Mouse (Mus musculus) limb, embryonic 11.5 days (tissue): ENCODE measurements around the gene 4833427G06Rik. TPM values are rescaled to one million over a fixed set of nuclear protein-coding genes. Genes with fewer than 3 reads are reported as not detected.
A peak's percentile ranks its signal among the peaks of the same experiment; 100 is the strongest.

ENCODE experiments used
- ATAC-seq: fragments of 200-750 bp; cut with Nextera tagmentation; 2 replicates; pipeline ENCODE4 v1.8.0; 2017; ENCODE audit warnings: low read depth; ENCODE audit not compliant: insufficient number of reproducible peaks, low FRiP score, low TSS enrichment
- DNase-seq: peaks from one replicate; pipeline ENCODE4 v3.0.0-alpha.2; 2015; ENCODE audit warnings: low spot score
- H3K27ac ChIP-seq: fragments of 300-500 bp; sonication (generic); replicated peaks from 2 replicates; pipeline ENCODE4 v1.5.1; 2014; ENCODE audit warnings: low read depth, mild to moderate bottlenecking, low read length
- H3K27me3 ChIP-seq: fragments of 300-500 bp; sonication (generic); 2 replicates; pipeline ENCODE4 v1.6.1; 2014; ENCODE audit warnings: mild to moderate bottlenecking, low read length, mixed read lengths; ENCODE audit not compliant: control insufficient read depth, insufficient read depth
- H3K36me3 ChIP-seq: fragments of 300-500 bp; sonication (generic); 2 replicates; pipeline ENCODE4 v1.6.1; 2014; ENCODE audit warnings: mild to moderate bottlenecking, low read length, moderate library complexity, mixed read lengths; ENCODE audit not compliant: control insufficient read depth, insufficient read depth
- H3K4me1 ChIP-seq: fragments of 300-500 bp; sonication (generic); 2 replicates; pipeline ENCODE4 v1.6.1; 2014; ENCODE audit warnings: low read length, mixed read lengths; ENCODE audit not compliant: control insufficient read depth, insufficient read depth
- H3K4me2 ChIP-seq: fragments of 300-500 bp; sonication (generic); 2 replicates; pipeline ENCODE4 v1.6.1; 2014; ENCODE audit warnings: low read depth, mild to moderate bottlenecking, moderate library complexity; ENCODE audit not compliant: severe bottlenecking
- H3K4me3 ChIP-seq: fragments of 300-500 bp; sonication (generic); 2 replicates; pipeline ENCODE4 v1.5.1; 2014; ENCODE audit warnings: low read depth, low read length
- H3K9ac ChIP-seq: fragments of 300-500 bp; sonication (generic); 2 replicates; pipeline ENCODE4 v1.6.1; 2014; ENCODE audit warnings: mild to moderate bottlenecking, low read length
- H3K9me3 ChIP-seq: fragments of 300-500 bp; sonication (generic); 2 replicates; pipeline ENCODE4 v1.6.1; 2016; ENCODE audit warnings: low read length; ENCODE audit not compliant: control insufficient read depth
- WGBS: fragments of 180-500 bp; shearing (Covaris S2); extraction: QIAGEN DNeasy Blood & Tissue Kit; methylation state at CpG from one replicate; pipeline ENCODE4 v1.1.7; 2014; 5-methylcytosine and 5-hydroxymethylcytosine counted together
- polyA plus RNA-seq: library from polyadenylated mRNA; unstranded; fragments of >200 nt; fragmentation: Nextera tagmentation; extraction: Ambion mirVana; gene quantifications from 2 replicates; pipeline ENCODE4 v1.2.1, GENCODE M21; 2014

4833427G06Rik gene
- polyA plus RNA-seq, 1 experiment from 2014 or later = not detected

GRCm38 (mm10) chr9:51137836-51138235 is 36.0 kb upstream of the 4833427G06Rik start:
- no peak overlapping the region for H3K4me3 ChIP-seq
- H3K36me3 ChIP-seq = no peaks in the 10 kb centered on the region
- H3K27me3 ChIP-seq = no peaks in the 10 kb centered on the region
- H3K9ac ChIP-seq = no peak overlapping the region
- H3K9me3 ChIP-seq = no peaks in the 10 kb centered on the region
- no peaks in the 10 kb centered on the region for H3K4me1 ChIP-seq
- DNase-seq (no peak), ATAC-seq (no peak)
- H3K27ac ChIP-seq = no peak overlapping the region
- 77% methylated on average over 1 of the region's 1 CpGs for WGBS
- H3K4me2 ChIP-seq = no peak overlapping the region

GRCm38 (mm10) chr9:51137432-51137831 is 35.6 kb upstream of the 4833427G06Rik start:
- Histone ChIP-seq H3K36me3 (no peaks in the 10 kb centered on the region), H3K27ac (no peak overlapping the region), H3K4me3 (no peak overlapping the region), H3K9ac (no peak overlapping the region), H3K4me2 (no peak overlapping the region), H3K9me3 (no peaks in the 10 kb centered on the region), H3K27me3 (no peaks in the 10 kb centered on the region), H3K4me1 (no peaks in the 10 kb centered on the region)
- whole genome bisulfite sequencing = 88% methylated on average over 4 of the region's 4 CpGs
- no peak for DNase-seq
- no peak for ATAC-seq

GRCm38 (mm10) chr9:51136985-51137384 is 35.1 kb upstream of the 4833427G06Rik start:
- no peak for DNase-seq
- Histone ChIP-seq H3K27ac (no peak overlapping the region), H3K27me3 (no peaks in the 10 kb centered on the region), H3K9ac (no peak overlapping the region), H3K4me2 (no peak overlapping the region), H3K4me3 (no peak overlapping the region), H3K9me3 (no peaks in the 10 kb centered on the region), H3K36me3 (no peaks in the 10 kb centered on the region), H3K4me1 (no peaks in the 10 kb centered on the region)
- no peak for ATAC-seq
- WGBS = 57% methylated on average over 3 of the region's 3 CpGs

- H3K27me3 ChIP-seq = no peaks in the 10 kb centered on the region
- 83% methylated on average over 4 of the region's 4 CpGs for WGBS
- H3K9ac ChIP-seq = no peak overlapping the region
- no peak overlapping the region for H3K4me2 ChIP-seq
- H3K27ac ChIP-seq = no peak overlapping the region
- H3K36me3 ChIP-seq = no peaks in the 10 kb centered on the region
- no peaks in the 10 kb centered on the region for H3K9me3 ChIP-seq
- no peaks in the 10 kb centered on the region for H3K4me1 ChIP-seq
- H3K4me3 ChIP-seq = no peak overlapping the region
- no peak for DNase-seq
- no peak for ATAC-seq
Measured at GRCm38 (mm10) chr9:51114767-51115166, 12.9 kb upstream of the 4833427G06Rik start.

- WGBS = 75% methylated on average over 2 of the region's 2 CpGs
- H3K4me3 ChIP-seq = no peak overlapping the region
- no peaks in the 10 kb centered on the region; the same call in 1 of the 2 replicates for H3K4me1 ChIP-seq
- H3K36me3 ChIP-seq = no peaks in the 10 kb centered on the region
- no peak for DNase-seq
- ATAC-seq = no peak
- peaks cover 4% of the 10 kb centered on the region for H3K27me3 ChIP-seq
- no peaks in the 10 kb centered on the region for H3K9me3 ChIP-seq
- H3K4me2 ChIP-seq = no peak overlapping the region
- H3K9ac ChIP-seq = no peak overlapping the region
- H3K27ac ChIP-seq = no peak overlapping the region
Measured at GRCm38 (mm10) chr9:51105751-51106150, 3.9 kb upstream of the 4833427G06Rik start.

- H3K4me2 ChIP-seq = peak overlapping the region; percentile 98
- H3K9ac ChIP-seq = peak overlapping the region; percentile 58
- H3K9me3 ChIP-seq = no peaks in the 10 kb centered on the region
- peaks cover 4% of the 10 kb centered on the region for H3K27me3 ChIP-seq
- ATAC-seq = 0 out of 2 replicates have a peak, but pooled peaks have one; percentile 39
- H3K4me1 ChIP-seq = no peaks in the 10 kb centered on the region; the same call in 1 of the 2 replicates
- no peaks in the 10 kb centered on the region for H3K36me3 ChIP-seq
- no peak overlapping the region for H3K27ac ChIP-seq
- peak overlapping the region; percentile 42 for H3K4me3 ChIP-seq
- WGBS = 9% methylated on average over 30 of the region's 30 CpGs
- DNase-seq = peak; percentile 78
Measured at GRCm38 (mm10) chr9:51103808-51104514, 2.1 kb upstream of the 4833427G06Rik start.

- 0 out of 2 replicates have a peak, but pooled peaks have one; percentile 35 for ATAC-seq
- peak; percentile 75 for DNase-seq
- Histone ChIP-seq H3K27me3 (peaks cover 4% of the 10 kb centered on the region), H3K4me2 (peak overlapping the region; percentile 98), H3K9ac (peak overlapping the region; percentile 58), H3K36me3 (no peaks in the 10 kb centered on the region), H3K4me3 (peak overlapping the region; percentile 42), H3K4me1 (no peaks in the 10 kb centered on the region; the same call in 1 of the 2 replicates), H3K9me3 (no peaks in the 10 kb centered on the region), H3K27ac (no peak overlapping the region)
- under 1% methylated on average over 43 of the region's 44 CpGs for WGBS
Measured at GRCm38 (mm10) chr9:51102963-51103807, 1.3 kb upstream of the 4833427G06Rik start.

- no peak overlapping the region for H3K4me2 ChIP-seq
- H3K9me3 ChIP-seq = no peaks in the 10 kb centered on the region
- no peak overlapping the region for H3K27ac ChIP-seq
- no peak overlapping the region for H3K9ac ChIP-seq
- 72% methylated on average over 2 of the region's 2 CpGs for WGBS
- H3K27me3 ChIP-seq = no peaks in the 10 kb centered on the region
- H3K36me3 ChIP-seq = no peaks in the 10 kb centered on the region
- H3K4me3 ChIP-seq = no peak overlapping the region
- no peaks in the 10 kb centered on the region for H3K4me1 ChIP-seq
- no peak for DNase-seq
- no peak for ATAC-seq
Measured at GRCm38 (mm10) chr9:51096306-51096705, 5.6 kb downstream of the 4833427G06Rik start.
